Mouse (Mus musculus): ENCODE data around the gene Olfr1132. TPM values are rescaled to one million over a fixed set of nuclear protein-coding genes. Genes with fewer than 3 reads are reported as not detected.
"Not testable (repeated sequence)": the region's sequence is repeated elsewhere in the genome, so short reads cannot be mapped to it uniquely, and the experiment has no call there.

The Olfr1132 gene
- total RNA-seq (2014; fragmentation: Nextera tagmentation) (not detected in 2 replicates), total RNA-seq (2017) (0.05 TPM in 1 of 2 replicates, not detected in the other), polyA plus RNA-seq (2012) (not detected in 2 replicates)

DNA sequence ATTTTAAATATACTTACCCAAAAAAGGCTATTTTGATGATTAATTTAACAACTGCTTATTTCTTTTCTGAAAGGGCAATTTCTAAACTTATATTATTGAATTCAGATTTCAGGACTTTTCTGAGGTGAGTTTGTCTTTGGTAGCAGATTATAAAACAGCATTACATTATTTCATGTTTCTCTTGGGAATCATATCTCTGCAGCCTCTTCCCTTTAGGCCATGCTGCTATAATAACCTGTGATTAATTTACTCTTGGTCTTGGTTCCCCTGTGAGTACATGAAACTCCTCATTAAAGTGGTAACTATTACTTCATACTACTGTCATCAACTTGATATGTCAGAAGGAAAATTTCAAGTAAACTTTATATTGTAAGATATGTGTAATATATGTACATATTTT lies at the start of gene Olfr1132:
TSS of gene Olfr1132 (minus strand) at position 101 of the 400 bp plus-strand sequence.
- H3K36me3 ChIP-seq (replicated peaks), result no peaks in the 10 kb centered on the region
- no peak for TF ChIP-seq POLR2AphosphoS5 (IDR thresholded peaks at IDR 0.05; ENCODE audit: insufficient replicate concordance, low read depth, low read length)
- TF ChIP-seq TAL1 (conservative IDR thresholded peaks at IDR 0.05; ENCODE audit: low read depth, low read length), result no peak
- no peak for TF ChIP-seq CTCF (IDR thresholded peaks at IDR 0.05; ENCODE audit: low read depth, low read length)
- TF ChIP-seq GATA1 (IDR thresholded peaks at IDR 0.05; ENCODE audit: borderline replicate concordance, low read length), result no peak
- TF ChIP-seq GATA2 (IDR thresholded peaks at IDR 0.05; ENCODE audit: borderline replicate concordance, low read depth, low read length), result no peak
- H3K4me3 ChIP-seq (ENCODE audit: low read depth, low read length), result no peak within 1 kb of the TSS
- H3K9me3 ChIP-seq (replicated peaks), result no peaks in the 10 kb centered on the region
- no peaks in the 10 kb centered on the region for H3K4me1 ChIP-seq (ENCODE audit: insufficient read depth, low read depth, low read length)
- no peaks in the 10 kb centered on the region for H3K27me3 ChIP-seq (ENCODE audit: insufficient read depth, low read length)
- ATAC-seq (ENCODE audit: extremely low read depth, insufficient number of reproducible peaks, low FRiP score, poor library complexity, severe bottlenecking), result no peak
- DNase-seq (ENCODE audit: low spot score), result no peak

DNA sequence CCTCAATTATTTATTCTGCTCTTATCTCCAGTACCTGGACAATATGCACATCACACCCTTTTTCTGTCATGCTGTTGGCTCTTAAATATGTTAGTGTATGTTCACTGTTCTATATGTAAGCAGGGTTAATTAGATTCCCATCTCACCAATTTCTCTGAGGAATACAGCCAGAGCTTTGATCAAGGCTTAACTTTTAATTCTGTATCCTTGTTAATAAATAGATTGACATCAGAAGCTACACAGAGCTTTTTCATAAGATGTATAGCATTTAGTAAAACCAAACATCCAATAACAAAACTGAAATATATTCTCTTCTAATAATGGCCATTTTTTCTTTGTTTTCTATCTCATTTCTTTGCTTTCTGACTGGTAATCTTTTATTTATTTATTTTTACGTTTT lies 36.2 kb upstream of the Olfr1132 start, which contains the start of gene Olfr1135:
TSS of gene Olfr1135 (minus strand) at position 101 of the 400 bp plus-strand sequence.
- ATAC-seq (ENCODE audit: extremely low read depth, insufficient number of reproducible peaks, low FRiP score, poor library complexity, severe bottlenecking) (no peak), DNase-seq (ENCODE audit: low spot score) (no peak)
- no peaks in the 10 kb centered on the region for H3K27me3 ChIP-seq (ENCODE audit: insufficient read depth, low read length)
- no peaks in the 10 kb centered on the region for H3K36me3 ChIP-seq (replicated peaks)
- H3K4me3 ChIP-seq (ENCODE audit: low read depth, low read length), result no peak within 1 kb of the TSS
- TF ChIP-seq GATA1 (IDR thresholded peaks at IDR 0.05; ENCODE audit: borderline replicate concordance, low read length) (no peak), CTCF (IDR thresholded peaks at IDR 0.05; ENCODE audit: low read depth, low read length) (no peak), GATA2 (IDR thresholded peaks at IDR 0.05; ENCODE audit: borderline replicate concordance, low read depth, low read length) (no peak), TAL1 (conservative IDR thresholded peaks at IDR 0.05; ENCODE audit: low read depth, low read length) (no peak), POLR2AphosphoS5 (IDR thresholded peaks at IDR 0.05; ENCODE audit: insufficient replicate concordance, low read depth, low read length) (no peak)
- H3K4me1 ChIP-seq (ENCODE audit: insufficient read depth, low read depth, low read length), result no peaks in the 10 kb centered on the region
- H3K9me3 ChIP-seq (replicated peaks), result no peaks in the 10 kb centered on the region

DNA sequence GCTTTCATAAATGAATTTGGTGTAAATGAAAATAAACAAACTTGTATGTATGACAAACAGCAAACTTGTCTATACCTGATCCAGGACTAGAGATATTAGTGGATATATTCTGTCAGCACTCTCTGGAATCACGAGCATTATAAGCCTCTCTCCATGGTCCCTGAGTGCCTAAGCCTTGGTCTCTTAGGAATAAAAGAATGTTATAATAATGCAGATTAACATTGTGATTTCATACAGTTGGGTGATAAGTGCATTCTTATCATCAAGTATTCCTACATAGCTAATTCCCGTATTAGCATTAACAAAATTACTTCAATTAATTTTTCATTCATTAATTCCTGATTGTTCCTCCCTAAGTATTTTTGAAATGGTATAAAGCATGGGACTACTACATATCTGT lies 21.0 kb upstream of the Olfr1132 start, which contains the start of gene Olfr1134:
TSS of gene Olfr1134 (minus strand) at position 101 of the 400 bp plus-strand sequence.
- no peak within 1 kb of the TSS for H3K4me3 ChIP-seq (ENCODE audit: low read depth, low read length)
- no peaks in the 10 kb centered on the region for H3K27me3 ChIP-seq (ENCODE audit: insufficient read depth, low read length)
- H3K36me3 ChIP-seq (replicated peaks), result no peaks in the 10 kb centered on the region
- no peak for ATAC-seq (ENCODE audit: extremely low read depth, insufficient number of reproducible peaks, low FRiP score, poor library complexity, severe bottlenecking)
- H3K4me1 ChIP-seq (ENCODE audit: insufficient read depth, low read depth, low read length), result no peaks in the 10 kb centered on the region
- H3K9me3 ChIP-seq (replicated peaks), result peaks cover 9% of the 10 kb centered on the region; the same call in 1 of the 2 replicates
- DNase-seq (ENCODE audit: low spot score), result no peak
- TF ChIP-seq CTCF (IDR thresholded peaks at IDR 0.05; ENCODE audit: low read depth, low read length) (no peak), GATA1 (IDR thresholded peaks at IDR 0.05; ENCODE audit: borderline replicate concordance, low read length) (no peak), POLR2AphosphoS5 (IDR thresholded peaks at IDR 0.05; ENCODE audit: insufficient replicate concordance, low read depth, low read length) (no peak), TAL1 (conservative IDR thresholded peaks at IDR 0.05; ENCODE audit: low read depth, low read length) (no peak), GATA2 (IDR thresholded peaks at IDR 0.05; ENCODE audit: borderline replicate concordance, low read depth, low read length) (no peak)

DNA sequence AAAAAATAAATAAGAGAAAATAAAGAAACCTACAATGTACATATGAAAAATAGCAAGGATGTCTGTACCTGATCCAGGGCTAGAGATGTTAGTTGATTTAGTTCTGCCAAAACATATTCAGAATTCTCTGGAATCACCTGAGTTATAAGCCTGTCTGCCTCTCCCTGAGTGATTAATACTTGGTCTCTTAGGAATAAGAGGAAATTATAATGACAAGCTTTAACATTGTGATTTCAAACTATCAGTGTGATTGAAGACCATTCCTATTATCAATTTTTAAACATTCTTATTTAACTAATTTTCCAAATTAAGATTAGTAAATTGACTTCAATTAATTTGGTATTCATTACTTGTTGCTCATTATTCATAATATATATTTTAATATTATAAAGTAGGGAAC lies 9.9 kb upstream of the Olfr1132 start, which contains the start of gene Olfr1133:
TSS of gene Olfr1133 (minus strand) at position 101 of the 400 bp plus-strand sequence.
- no peak for ATAC-seq (ENCODE audit: extremely low read depth, insufficient number of reproducible peaks, low FRiP score, poor library complexity, severe bottlenecking)
- TF ChIP-seq POLR2AphosphoS5 (IDR thresholded peaks at IDR 0.05; ENCODE audit: insufficient replicate concordance, low read depth, low read length) (no peak), TAL1 (conservative IDR thresholded peaks at IDR 0.05; ENCODE audit: low read depth, low read length) (no peak), GATA2 (IDR thresholded peaks at IDR 0.05; ENCODE audit: borderline replicate concordance, low read depth, low read length) (no peak), CTCF (IDR thresholded peaks at IDR 0.05; ENCODE audit: low read depth, low read length) (no peak), GATA1 (IDR thresholded peaks at IDR 0.05; ENCODE audit: borderline replicate concordance, low read length) (no peak)
- no peaks in the 10 kb centered on the region for H3K36me3 ChIP-seq (replicated peaks)
- no peak within 1 kb of the TSS for H3K4me3 ChIP-seq (ENCODE audit: low read depth, low read length)
- H3K27me3 ChIP-seq (ENCODE audit: insufficient read depth, low read length), result no peaks in the 10 kb centered on the region
- DNase-seq (ENCODE audit: low spot score), result no peak
- no peaks in the 10 kb centered on the region for H3K9me3 ChIP-seq (replicated peaks)
- H3K4me1 ChIP-seq (ENCODE audit: insufficient read depth, low read depth, low read length), result no peaks in the 10 kb centered on the region

DNA sequence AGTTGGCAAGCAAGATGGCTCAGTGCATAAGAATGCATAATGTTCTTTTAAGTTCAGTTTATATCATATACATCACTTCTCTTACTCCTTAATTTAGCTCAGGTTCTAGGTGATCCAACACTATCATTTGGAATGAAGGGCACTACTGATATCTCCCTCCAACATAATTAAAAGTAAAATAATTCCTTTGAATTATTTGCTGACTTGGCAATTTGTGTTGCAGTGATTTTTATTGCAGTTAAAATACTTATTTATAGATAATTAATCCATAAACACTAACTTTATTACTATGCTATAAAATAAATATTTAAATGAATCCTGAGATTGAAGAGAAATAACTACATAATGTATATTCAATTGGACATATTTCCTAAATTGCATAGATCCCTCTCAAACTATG lies 5.1 kb upstream of the Olfr1132 start:
- Histone ChIP-seq H3K4me1 (ENCODE audit: insufficient read depth, low read depth, low read length) (no peaks in the 10 kb centered on the region), H3K36me3 (replicated peaks) (no peaks in the 10 kb centered on the region), H3K4me3 (ENCODE audit: low read depth, low read length) (no peak overlapping the region), H3K9me3 (replicated peaks) (no peaks in the 10 kb centered on the region), H3K27me3 (ENCODE audit: insufficient read depth, low read length) (no peaks in the 10 kb centered on the region)
- DNase-seq (ENCODE audit: low spot score), result no peak
- TF ChIP-seq CTCF (IDR thresholded peaks at IDR 0.05; ENCODE audit: low read depth, low read length) (no peak), GATA1 (IDR thresholded peaks at IDR 0.05; ENCODE audit: borderline replicate concordance, low read length) (no peak), POLR2AphosphoS5 (IDR thresholded peaks at IDR 0.05; ENCODE audit: insufficient replicate concordance, low read depth, low read length) (no peak), GATA2 (IDR thresholded peaks at IDR 0.05; ENCODE audit: borderline replicate concordance, low read depth, low read length) (no peak), TAL1 (conservative IDR thresholded peaks at IDR 0.05; ENCODE audit: low read depth, low read length) (no peak)
- no peak for ATAC-seq (ENCODE audit: extremely low read depth, insufficient number of reproducible peaks, low FRiP score, poor library complexity, severe bottlenecking)

DNA sequence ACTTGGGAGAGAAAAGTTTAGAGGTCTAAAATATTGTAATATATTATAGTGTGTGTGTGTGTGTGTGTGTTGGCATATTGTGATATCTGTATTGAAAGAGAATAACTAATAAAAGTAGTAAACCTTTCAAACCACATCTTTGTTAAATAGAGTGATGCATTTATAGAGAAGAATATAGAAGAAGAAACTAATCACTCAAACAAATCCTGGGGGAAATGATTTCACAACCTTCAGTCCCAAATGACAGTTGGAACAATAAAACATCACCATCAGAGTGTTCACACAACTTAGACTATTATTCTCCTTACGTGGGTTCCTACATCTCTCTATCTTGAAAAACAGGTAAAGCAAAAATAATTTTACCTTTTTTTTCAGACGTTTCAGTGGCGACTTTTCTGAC lies 10.5 kb downstream of the Olfr1132 start, which contains the start of gene Olfr1131:
TSS of gene Olfr1131 (plus strand) at position 301 of the 400 bp plus-strand sequence.
- DNase-seq (ENCODE audit: low spot score), result no peak
- Histone ChIP-seq H3K27me3 (ENCODE audit: insufficient read depth, low read length) (no peaks in the 10 kb centered on the region), H3K4me3 (ENCODE audit: low read depth, low read length) (no peak within 1 kb of the TSS), H3K4me1 (ENCODE audit: insufficient read depth, low read depth, low read length) (no peaks in the 10 kb centered on the region), H3K36me3 (replicated peaks) (no peaks in the 10 kb centered on the region), H3K9me3 (replicated peaks) (peaks cover 5% of the 10 kb centered on the region)
- TF ChIP-seq POLR2AphosphoS5 (IDR thresholded peaks at IDR 0.05; ENCODE audit: insufficient replicate concordance, low read depth, low read length) (no peak), GATA2 (IDR thresholded peaks at IDR 0.05; ENCODE audit: borderline replicate concordance, low read depth, low read length) (no peak), TAL1 (conservative IDR thresholded peaks at IDR 0.05; ENCODE audit: low read depth, low read length) (no peak), CTCF (IDR thresholded peaks at IDR 0.05; ENCODE audit: low read depth, low read length) (no peak), GATA1 (IDR thresholded peaks at IDR 0.05; ENCODE audit: borderline replicate concordance, low read length) (no peak)
- no peak for ATAC-seq (ENCODE audit: extremely low read depth, insufficient number of reproducible peaks, low FRiP score, poor library complexity, severe bottlenecking)

DNA sequence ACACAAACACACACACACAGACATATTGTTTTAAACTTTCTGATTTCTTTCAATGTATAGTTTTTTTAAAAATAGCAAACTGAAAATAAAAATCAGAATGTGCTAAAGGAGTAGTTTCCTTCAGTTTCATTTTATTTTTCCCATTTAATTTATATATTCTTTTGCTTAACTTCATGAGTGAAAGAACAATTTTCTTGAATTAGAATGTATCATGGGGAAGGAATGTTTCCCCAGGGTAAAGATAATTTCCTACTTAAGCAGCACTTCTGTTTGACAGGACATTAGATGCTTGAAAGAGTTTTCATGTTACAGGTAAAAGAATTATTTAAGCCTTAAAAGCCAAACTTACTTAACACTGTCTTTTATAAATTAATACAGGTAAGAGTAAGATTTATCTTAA lies 31.4 kb downstream of the Olfr1132 start, which contains the start of gene Olfr1130:
TSS of gene Olfr1130 (plus strand) at position 301 of the 400 bp plus-strand sequence.
- H3K4me1 ChIP-seq (ENCODE audit: insufficient read depth, low read depth, low read length); ATAC-seq (ENCODE audit: extremely low read depth, insufficient number of reproducible peaks, low FRiP score, poor library complexity, severe bottlenecking); DNase-seq (ENCODE audit: low spot score): not testable (repeated sequence)

More for the DNA sequence above, 31.4 kb downstream of the Olfr1132 start, which contains the start of gene Olfr1130:
- H3K27me3 ChIP-seq (ENCODE audit: insufficient read depth, low read length); H3K4me3 ChIP-seq (ENCODE audit: low read depth, low read length); H3K36me3 ChIP-seq (replicated peaks): not testable (repeated sequence)
- H3K9me3 ChIP-seq (replicated peaks), result peaks cover 11% of the 10 kb centered on the region; the same call in 1 of the 2 replicates
